Mouse (Mus musculus): ENCODE results near the gene Mphosph9. TPM values are rescaled to one million over a fixed set of nuclear protein-coding genes. Genes with fewer than 3 reads are reported as not detected.
"Not testable (repeated sequence)": the region's sequence is repeated elsewhere in the genome, so short reads cannot be mapped to it uniquely, and the experiment has no call there.

Mphosph9 gene
- polyA plus RNA-seq, 1 experiment from 2014 or later, result 6.6 TPM

GRCm38 (mm10) chr5:124317648-124318047, 10.1 kb downstream of the Mphosph9 start:
- Histone ChIP-seq H3K36me3 (ENCODE audit: control insufficient read depth, insufficient read depth, low read length) (peaks cover 3% of the 10 kb centered on the region; the same call in 1 of the 2 replicates), H3K4me3 (ENCODE audit: low read length) (no peak overlapping the region), H3K9ac (ENCODE audit: low read depth, low read length) (no peak overlapping the region), H3K9me3 (ENCODE audit: control insufficient read depth, low read length) (no peaks in the 10 kb centered on the region), H3K27me3 (replicated peaks; ENCODE audit: control insufficient read depth, insufficient read depth, low read length) (no peaks in the 10 kb centered on the region), H3K4me1 (ENCODE audit: control insufficient read depth, insufficient read depth, low read length) (no peaks in the 10 kb centered on the region), H3K4me2 (ENCODE audit: low read depth, low read length) (no peak overlapping the region), H3K27ac (ENCODE audit: low read length) (no peak overlapping the region)
- 69% methylated on average over 7 of the region's 7 CpGs for WGBS
- ATAC-seq, result no peak

GRCm38 (mm10) chr5:124315941-124316340, 11.8 kb downstream of the Mphosph9 start:
- Histone ChIP-seq H3K4me2 (ENCODE audit: low read depth, low read length) (no peak overlapping the region), H3K4me3 (ENCODE audit: low read length) (no peak overlapping the region), H3K36me3 (ENCODE audit: control insufficient read depth, insufficient read depth, low read length) (peaks cover 11% of the 10 kb centered on the region), H3K9ac (ENCODE audit: low read depth, low read length) (no peak overlapping the region), H3K9me3 (ENCODE audit: control insufficient read depth, low read length) (0 out of 2 replicates have a peak, but pooled peaks cover 5% of the 10 kb centered on the region), H3K27me3 (replicated peaks; ENCODE audit: control insufficient read depth, insufficient read depth, low read length) (no peaks in the 10 kb centered on the region), H3K4me1 (ENCODE audit: control insufficient read depth, insufficient read depth, low read length) (no peaks in the 10 kb centered on the region), H3K27ac (ENCODE audit: low read length) (no peak overlapping the region)
- WGBS, result 93% methylated on average over 11 of the region's 11 CpGs
- no peak for ATAC-seq

DNA sequence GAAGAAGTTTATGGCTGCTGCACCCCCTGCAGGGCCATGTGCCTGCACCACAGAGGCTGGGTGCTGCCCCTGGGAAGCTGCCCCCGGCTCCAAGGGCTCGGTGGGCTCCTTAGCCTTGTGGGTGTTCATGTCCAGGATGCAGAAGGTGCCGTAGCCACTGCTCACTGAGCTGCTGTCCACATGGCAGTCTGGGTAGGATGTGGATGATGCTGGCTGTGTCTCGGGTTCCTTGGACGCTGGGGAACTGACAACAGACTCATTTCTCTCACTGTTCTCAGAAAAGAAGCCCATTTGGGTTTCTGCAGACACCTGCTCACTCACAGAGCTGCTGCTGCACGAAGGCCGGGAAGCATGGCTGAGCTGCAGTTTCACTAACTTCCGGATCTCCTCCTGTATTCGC, 12.3 kb downstream of the Mphosph9 start:
- 90% methylated on average over 9 of the region's 9 CpGs for WGBS
- Histone ChIP-seq H3K27me3 (replicated peaks; ENCODE audit: control insufficient read depth, insufficient read depth, low read length) (no peaks in the 10 kb centered on the region), H3K36me3 (ENCODE audit: control insufficient read depth, insufficient read depth, low read length) (peaks cover 11% of the 10 kb centered on the region), H3K9ac (ENCODE audit: low read depth, low read length) (no peak overlapping the region), H3K27ac (ENCODE audit: low read length) (no peak overlapping the region), H3K9me3 (ENCODE audit: control insufficient read depth, low read length) (0 out of 2 replicates have a peak, but pooled peaks cover 5% of the 10 kb centered on the region), H3K4me1 (ENCODE audit: control insufficient read depth, insufficient read depth, low read length) (no peaks in the 10 kb centered on the region), H3K4me3 (ENCODE audit: low read length) (no peak overlapping the region), H3K4me2 (ENCODE audit: low read depth, low read length) (no peak overlapping the region)
- ATAC-seq, result no peak

GRCm38 (mm10) chr5:124310091-124310490, 17.7 kb downstream of the Mphosph9 start:
- 0 out of 2 replicates have a peak, but pooled peaks cover 5% of the 10 kb centered on the region for H3K9me3 ChIP-seq (ENCODE audit: control insufficient read depth, low read length)

GRCm38 (mm10) chr5:124309155-124309554, 18.6 kb downstream of the Mphosph9 start:
- H3K27me3 ChIP-seq (replicated peaks; ENCODE audit: control insufficient read depth, insufficient read depth, low read length), result no peaks in the 10 kb centered on the region
- no peak overlapping the region for H3K4me3 ChIP-seq (ENCODE audit: low read length)
- H3K4me1 ChIP-seq (ENCODE audit: control insufficient read depth, insufficient read depth, low read length), result no peaks in the 10 kb centered on the region
- H3K4me2 ChIP-seq (ENCODE audit: low read depth, low read length), result no peak overlapping the region
- peaks cover 14% of the 10 kb centered on the region for H3K36me3 ChIP-seq (ENCODE audit: control insufficient read depth, insufficient read depth, low read length)
- no peak for ATAC-seq
- 91% methylated on average over 10 of the region's 10 CpGs for WGBS
- H3K9me3 ChIP-seq (ENCODE audit: control insufficient read depth, low read length), result 0 out of 2 replicates have a peak, but pooled peaks cover 5% of the 10 kb centered on the region
- no peak overlapping the region for H3K27ac ChIP-seq (ENCODE audit: low read length)
- no peak overlapping the region for H3K9ac ChIP-seq (ENCODE audit: low read depth, low read length)

More at GRCm38 (mm10) chr5:124310091-124310490, 17.7 kb downstream of the Mphosph9 start:
- H3K4me3 ChIP-seq (ENCODE audit: low read length), result no peak overlapping the region
- no peak overlapping the region for H3K9ac ChIP-seq (ENCODE audit: low read depth, low read length)
- 93% methylated on average over 11 of the region's 11 CpGs for WGBS
- H3K4me1 ChIP-seq (ENCODE audit: control insufficient read depth, insufficient read depth, low read length), result no peaks in the 10 kb centered on the region
- no peak overlapping the region for H3K27ac ChIP-seq (ENCODE audit: low read length)
- peaks cover 14% of the 10 kb centered on the region for H3K36me3 ChIP-seq (ENCODE audit: control insufficient read depth, insufficient read depth, low read length)
- no peaks in the 10 kb centered on the region for H3K27me3 ChIP-seq (replicated peaks; ENCODE audit: control insufficient read depth, insufficient read depth, low read length)
- ATAC-seq, result no peak
- H3K4me2 ChIP-seq (ENCODE audit: low read depth, low read length), result no peak overlapping the region

- not testable (repeated sequence) for H3K4me3 ChIP-seq (ENCODE audit: low read length); ATAC-seq; H3K9ac ChIP-seq (ENCODE audit: low read depth, low read length); H3K4me1 ChIP-seq (ENCODE audit: control insufficient read depth, insufficient read depth, low read length); H3K27me3 ChIP-seq (replicated peaks; ENCODE audit: control insufficient read depth, insufficient read depth, low read length); H3K9me3 ChIP-seq (ENCODE audit: control insufficient read depth, low read length); H3K4me2 ChIP-seq (ENCODE audit: low read depth, low read length); H3K27ac ChIP-seq (ENCODE audit: low read length)
- peaks cover 15% of the 10 kb centered on the region for H3K36me3 ChIP-seq (ENCODE audit: control insufficient read depth, insufficient read depth, low read length)
- WGBS, result 89% methylated on average over 6 of the region's 6 CpGs
These were observed 24.9 kb downstream of the Mphosph9 start for GRCm38 (mm10) chr5:124302853-124303252.

- 63% methylated on average over 4 of the region's 4 CpGs for WGBS
- Histone ChIP-seq H3K9me3 (ENCODE audit: control insufficient read depth, low read length) (no peaks in the 10 kb centered on the region), H3K4me3 (ENCODE audit: low read length) (no peak overlapping the region), H3K36me3 (ENCODE audit: control insufficient read depth, insufficient read depth, low read length) (peaks cover 15% of the 10 kb centered on the region), H3K27me3 (replicated peaks; ENCODE audit: control insufficient read depth, insufficient read depth, low read length) (no peaks in the 10 kb centered on the region), H3K4me2 (ENCODE audit: low read depth, low read length) (no peak overlapping the region), H3K27ac (ENCODE audit: low read length) (no peak overlapping the region), H3K9ac (ENCODE audit: low read depth, low read length) (no peak overlapping the region), H3K4me1 (ENCODE audit: control insufficient read depth, insufficient read depth, low read length) (no peaks in the 10 kb centered on the region)
- peak; percentile 88 for ATAC-seq
These were observed 27.6 kb downstream of the Mphosph9 start for GRCm38 (mm10) chr5:124300132-124300531.

- H3K4me3 ChIP-seq (ENCODE audit: low read length); H3K4me1 ChIP-seq (ENCODE audit: control insufficient read depth, insufficient read depth, low read length); H3K27me3 ChIP-seq (replicated peaks; ENCODE audit: control insufficient read depth, insufficient read depth, low read length); ATAC-seq; H3K9ac ChIP-seq (ENCODE audit: low read depth, low read length); H3K27ac ChIP-seq (ENCODE audit: low read length); H3K9me3 ChIP-seq (ENCODE audit: control insufficient read depth, low read length); H3K4me2 ChIP-seq (ENCODE audit: low read depth, low read length): not testable (repeated sequence)
- 67% methylated on average over 3 of the region's 4 CpGs for WGBS
- peaks cover 15% of the 10 kb centered on the region for H3K36me3 ChIP-seq (ENCODE audit: control insufficient read depth, insufficient read depth, low read length)
These were observed 28.5 kb downstream of the Mphosph9 start for GRCm38 (mm10) chr5:124299307-124299706.

- WGBS, result 92% methylated on average over 4 of the region's 4 CpGs
- Histone ChIP-seq H3K27ac (ENCODE audit: low read length) (no peak overlapping the region), H3K4me2 (ENCODE audit: low read depth, low read length) (no peak overlapping the region), H3K36me3 (ENCODE audit: control insufficient read depth, insufficient read depth, low read length) (peaks cover 17% of the 10 kb centered on the region; the same call in 1 of the 2 replicates), H3K9me3 (ENCODE audit: control insufficient read depth, low read length) (no peaks in the 10 kb centered on the region), H3K4me3 (ENCODE audit: low read length) (no peak overlapping the region), H3K27me3 (replicated peaks; ENCODE audit: control insufficient read depth, insufficient read depth, low read length) (no peaks in the 10 kb centered on the region), H3K9ac (ENCODE audit: low read depth, low read length) (no peak overlapping the region), H3K4me1 (ENCODE audit: control insufficient read depth, insufficient read depth, low read length) (no peaks in the 10 kb centered on the region)
- no peak for ATAC-seq
These were observed 31.3 kb downstream of the Mphosph9 start for GRCm38 (mm10) chr5:124296475-124296874.

DNA sequence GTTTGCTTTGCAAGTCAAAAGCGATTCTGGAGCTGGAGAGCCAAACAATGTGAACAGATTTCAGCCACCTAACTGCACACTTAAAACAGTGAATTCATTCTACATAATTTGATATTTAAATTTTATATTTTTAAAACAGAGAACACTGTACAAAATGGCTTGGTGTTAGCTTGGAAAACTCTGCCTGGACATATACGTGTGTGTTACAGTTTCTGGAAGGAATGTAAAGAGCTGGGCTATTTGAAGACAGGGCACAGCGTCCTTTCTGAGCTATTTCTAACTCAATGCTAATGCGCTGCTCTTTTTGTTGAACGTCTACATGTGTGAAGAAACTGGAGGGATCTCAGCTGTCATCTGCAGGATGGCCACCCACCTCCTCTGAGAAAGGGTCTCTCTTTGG, 33.8 kb downstream of the Mphosph9 start:
- WGBS, result 90% methylated on average over 5 of the region's 5 CpGs
- no peaks in the 10 kb centered on the region for H3K4me1 ChIP-seq (ENCODE audit: control insufficient read depth, insufficient read depth, low read length)
- ATAC-seq, result no peak
- H3K27me3 ChIP-seq (replicated peaks; ENCODE audit: control insufficient read depth, insufficient read depth, low read length), result no peaks in the 10 kb centered on the region
- H3K27ac ChIP-seq (ENCODE audit: low read length), result no peak overlapping the region
- H3K36me3 ChIP-seq (ENCODE audit: control insufficient read depth, insufficient read depth, low read length), result peaks cover 25% of the 10 kb centered on the region; the same call in 1 of the 2 replicates
- H3K9ac ChIP-seq (ENCODE audit: low read depth, low read length), result no peak overlapping the region
- H3K4me2 ChIP-seq (ENCODE audit: low read depth, low read length), result no peak overlapping the region
- H3K9me3 ChIP-seq (ENCODE audit: control insufficient read depth, low read length), result no peaks in the 10 kb centered on the region
- no peak overlapping the region for H3K4me3 ChIP-seq (ENCODE audit: low read length)

All from intestine, embryonic 16.5 days (tissue).